Mouse (Mus musculus) brain, adult 2 months (tissue): ENCODE data around the gene Arhgap44.

ENCODE experiments used
- DNase-seq: peaks from one replicate; pipeline ENCODE4 v3.0.0; 2011; ENCODE audit warnings: low read depth, low spot score

Gene Arhgap44

DNA sequence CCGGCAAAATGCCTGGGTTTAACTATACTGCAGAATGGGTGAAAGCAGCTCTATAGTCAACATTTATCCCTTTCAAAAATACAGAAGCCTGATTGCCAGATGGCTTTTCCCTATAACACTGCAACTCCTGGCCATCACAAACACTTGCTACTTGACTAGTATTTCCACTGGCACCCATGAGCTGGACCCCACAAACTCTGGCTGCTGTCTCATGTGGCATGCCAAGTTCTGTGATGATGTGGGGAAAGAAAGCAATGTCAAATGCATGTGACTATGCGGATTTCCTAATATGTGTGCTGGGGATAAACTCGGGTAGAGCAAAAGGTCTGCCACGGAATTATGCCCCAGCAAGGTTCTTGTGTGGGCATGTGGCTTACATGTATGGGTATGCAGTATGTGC lies 156.7 kb downstream of the Arhgap44 start:
- DNase-seq, result no peak

DNA sequence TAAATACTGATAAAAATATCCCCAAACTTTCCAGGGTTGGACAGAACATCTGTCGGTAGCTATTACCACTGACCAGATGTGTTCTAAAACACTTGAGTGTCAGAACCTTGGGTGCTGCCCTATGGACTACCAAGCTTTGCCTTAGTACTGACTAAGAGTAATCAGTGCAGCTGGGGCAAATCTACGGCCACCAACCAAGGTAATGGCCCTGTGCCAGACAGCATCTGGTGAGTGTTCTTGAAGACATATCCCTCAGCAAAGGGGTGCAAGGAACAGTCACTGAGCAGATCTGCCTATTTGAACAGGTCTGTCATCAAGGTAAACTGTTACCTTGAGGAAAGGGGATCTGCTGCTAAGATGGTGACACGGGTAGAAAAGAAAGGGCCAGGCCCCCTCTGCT lies 157.9 kb downstream of the Arhgap44 start:
- no peak for DNase-seq

DNA sequence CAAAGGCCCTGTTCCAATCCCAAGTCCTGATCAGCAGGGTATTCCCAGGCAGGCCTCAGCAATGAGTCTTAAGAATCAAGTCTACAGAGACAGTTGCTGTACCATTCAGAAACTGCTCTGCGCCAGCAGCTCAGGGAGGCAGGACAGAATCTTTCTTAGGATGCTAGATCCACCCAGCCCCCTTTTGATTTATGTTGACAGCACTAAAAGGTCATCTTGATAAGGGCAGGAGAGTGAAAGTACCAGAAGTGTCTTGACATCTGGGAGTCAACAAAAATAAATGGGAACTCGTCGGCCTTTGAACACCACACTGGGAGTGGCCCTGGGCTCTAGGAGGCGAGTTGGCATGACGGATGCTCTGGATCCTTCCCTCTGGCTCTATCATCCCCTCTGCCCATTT lies 159.2 kb downstream of the Arhgap44 start:
- DNase-seq, result no peak

DNA sequence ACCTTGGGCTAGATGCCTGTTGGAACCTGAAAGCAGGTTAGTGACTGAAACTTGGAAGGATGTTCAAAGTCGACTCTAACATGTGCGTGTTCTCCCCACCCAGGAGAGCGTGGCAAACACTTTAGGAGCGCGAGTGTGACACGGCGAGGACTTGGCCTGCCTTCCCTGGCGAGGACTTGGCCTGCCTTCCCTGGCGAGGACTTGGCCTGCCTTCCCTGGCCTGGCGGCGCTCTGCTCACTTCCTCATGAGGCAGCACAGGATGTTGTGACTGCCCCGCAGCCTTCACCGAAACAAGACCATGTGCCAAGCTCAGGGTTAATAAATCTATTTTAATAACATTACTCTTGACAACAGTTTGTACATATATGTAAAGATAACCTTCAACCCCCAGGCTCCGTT lies 161.0 kb downstream of the Arhgap44 start:
- DNase-seq, result no peak

DNA sequence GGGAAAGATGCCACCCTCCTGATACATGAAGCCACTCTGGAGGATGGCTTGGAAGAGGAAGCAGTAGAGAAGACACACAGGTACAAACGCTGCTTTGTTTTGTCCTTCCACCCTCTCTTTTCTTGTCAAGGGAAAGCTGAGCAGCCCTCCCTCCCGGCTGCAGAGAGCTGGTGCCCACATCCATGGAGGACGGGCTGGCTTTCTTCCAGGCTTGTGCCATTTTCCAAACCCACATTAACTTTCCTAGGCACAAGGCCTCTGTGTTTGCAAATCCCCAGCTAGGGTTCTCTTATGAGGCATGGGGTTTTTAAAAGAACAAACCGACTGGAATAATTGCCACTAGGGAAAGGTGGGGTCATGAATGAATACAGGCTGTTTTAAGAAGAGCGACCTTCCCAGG lies 163.1 kb downstream of the Arhgap44 start:
- DNase-seq, result peak; percentile 70

DNA sequence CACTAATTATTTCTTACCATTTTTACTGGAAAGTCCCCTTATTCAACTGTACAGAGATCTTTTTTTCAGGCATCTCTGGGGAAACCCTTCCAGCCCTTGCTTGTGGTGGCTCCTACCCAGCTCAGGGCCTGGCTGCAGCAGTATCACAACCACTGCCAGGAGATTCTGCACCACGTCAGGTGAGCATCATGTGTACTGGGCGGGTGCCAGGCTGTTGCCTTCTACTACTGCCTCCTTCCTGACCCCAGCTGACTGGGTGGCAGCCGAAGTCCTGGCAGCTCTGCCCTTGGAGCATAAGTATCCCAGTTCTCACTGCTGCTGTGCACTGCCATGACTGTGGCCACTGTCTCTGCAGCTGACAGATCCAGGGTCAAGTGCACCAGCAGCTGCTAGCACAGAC lies 164.3 kb downstream of the Arhgap44 start:
- DNase-seq, result no peak

DNA sequence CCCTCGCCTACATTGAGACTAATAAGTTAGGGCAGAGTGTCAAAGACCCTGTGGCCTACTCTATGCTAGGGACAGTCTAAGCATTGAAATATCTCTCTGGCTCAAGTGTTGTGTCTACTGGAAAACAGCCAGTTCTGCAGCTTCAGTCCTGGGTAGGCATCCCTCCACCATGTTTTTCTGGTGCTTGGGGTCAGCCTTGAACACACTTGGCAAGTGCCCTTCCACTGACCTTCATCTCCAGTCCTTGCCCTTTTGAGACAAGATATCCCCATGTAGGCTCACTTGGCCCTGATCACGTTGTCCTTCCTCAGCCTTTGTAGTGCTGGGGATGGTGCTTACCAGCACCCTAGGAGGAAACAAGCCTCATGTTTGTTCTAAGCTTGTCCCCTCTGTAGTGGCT lies 174.2 kb downstream of the Arhgap44 start:
- no peak for DNase-seq

DNA sequence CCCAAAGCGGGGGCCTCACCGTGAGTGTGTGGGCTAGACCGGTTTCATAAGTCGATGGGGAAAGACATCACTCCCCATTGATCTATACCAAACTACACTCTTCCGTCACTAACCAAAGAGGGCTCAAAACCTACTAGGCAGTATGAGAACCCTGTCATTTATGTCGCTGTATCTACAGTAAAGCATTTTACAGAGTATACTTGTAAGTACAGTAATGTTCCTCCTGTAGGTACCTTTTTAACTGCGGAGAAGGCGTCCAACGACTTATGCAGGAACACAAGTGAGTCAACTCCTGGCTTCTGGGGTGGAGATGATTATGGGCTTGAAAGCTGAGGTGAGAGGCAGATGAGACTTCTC lies 183.3 kb downstream of the Arhgap44 start:
- DNase-seq, result no peak

DNA sequence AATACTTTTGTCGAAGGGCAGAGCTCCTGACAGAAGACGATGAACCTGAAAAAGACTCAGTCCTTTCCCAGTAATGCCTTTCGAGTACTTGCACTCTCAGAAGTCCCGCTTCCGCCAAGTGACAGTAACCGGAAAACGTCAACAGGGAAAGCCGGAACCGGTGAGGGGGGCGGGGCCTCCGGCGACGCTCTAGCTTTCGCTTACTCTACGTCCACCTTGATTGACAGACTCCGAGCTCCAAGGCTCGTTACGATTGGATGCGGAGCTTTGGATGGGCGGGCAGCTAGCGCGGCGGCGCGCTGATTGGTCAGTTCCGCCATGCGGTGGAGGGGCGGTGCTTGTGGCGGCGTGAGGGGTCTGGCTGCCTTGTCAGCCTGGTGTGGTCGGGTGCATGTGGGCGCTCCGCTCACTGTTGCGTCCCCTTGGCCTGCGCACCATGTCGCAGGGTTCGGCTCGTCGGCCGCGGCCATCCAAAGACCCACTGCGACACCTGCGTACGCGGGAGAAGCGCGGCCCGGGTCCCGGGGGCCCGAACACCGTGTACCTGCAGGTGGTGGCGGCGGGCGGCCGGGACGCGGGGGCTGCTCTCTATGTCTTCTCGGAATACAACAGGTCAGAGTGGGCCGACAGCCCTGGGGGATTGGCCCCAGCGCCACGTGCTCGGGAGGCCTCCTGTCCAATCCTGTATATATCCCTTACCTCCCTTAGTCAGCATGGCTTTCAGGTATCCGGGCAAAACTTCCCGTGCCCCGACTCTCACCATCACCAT lies 183.9 kb downstream of the Arhgap44 start, which contains the start of gene Elac2:
Gene Elac2, plus strand, starts transcription at position 319 of the 769 bp plus-strand sequence.
- DNase-seq, result peak; percentile 99

DNA sequence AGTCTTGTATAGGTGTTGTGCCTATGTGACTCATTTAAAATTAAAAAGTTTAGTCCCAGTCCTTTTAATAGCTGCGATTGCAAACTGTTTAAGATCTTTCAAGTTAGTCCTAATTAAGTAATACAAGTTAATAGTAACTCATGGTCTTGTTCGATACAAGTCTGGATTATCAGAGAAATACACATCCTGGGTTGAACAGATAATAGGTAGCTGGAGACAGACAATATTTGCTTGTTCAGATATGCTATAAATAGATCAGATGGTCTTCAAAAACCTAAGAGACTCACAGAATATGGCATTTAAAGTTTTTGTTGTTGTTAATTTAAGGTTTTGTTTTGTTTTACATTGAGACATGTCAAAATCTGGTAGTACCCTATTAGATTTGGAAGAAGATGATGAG lies 190.3 kb downstream of the Arhgap44 start:
- no peak for DNase-seq

DNA sequence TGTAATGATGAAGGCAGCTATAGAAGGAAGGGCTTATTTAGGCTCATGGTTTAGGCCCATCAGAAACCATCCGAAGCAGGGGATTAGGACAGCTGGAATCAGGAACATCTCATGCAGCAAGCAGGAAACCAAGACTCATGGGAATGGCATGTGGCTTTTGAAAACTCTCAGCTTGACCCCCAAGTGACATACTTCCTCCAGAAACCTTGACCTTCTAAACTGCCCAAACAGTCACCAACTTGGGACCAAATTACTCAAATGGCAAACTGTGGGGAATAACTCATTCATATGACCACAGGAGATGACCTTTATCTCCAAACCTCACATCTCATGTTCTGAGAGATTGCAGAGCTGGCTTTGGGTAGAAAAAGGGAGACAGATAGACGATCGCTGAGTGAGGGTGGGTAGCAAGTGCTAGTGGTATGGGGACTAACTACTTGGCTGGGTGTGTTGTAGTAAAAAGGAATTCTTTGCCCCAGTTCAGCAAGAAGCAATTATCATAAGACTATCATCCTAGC lies 191.2 kb downstream of the Arhgap44 start:
- no peak for DNase-seq

DNA sequence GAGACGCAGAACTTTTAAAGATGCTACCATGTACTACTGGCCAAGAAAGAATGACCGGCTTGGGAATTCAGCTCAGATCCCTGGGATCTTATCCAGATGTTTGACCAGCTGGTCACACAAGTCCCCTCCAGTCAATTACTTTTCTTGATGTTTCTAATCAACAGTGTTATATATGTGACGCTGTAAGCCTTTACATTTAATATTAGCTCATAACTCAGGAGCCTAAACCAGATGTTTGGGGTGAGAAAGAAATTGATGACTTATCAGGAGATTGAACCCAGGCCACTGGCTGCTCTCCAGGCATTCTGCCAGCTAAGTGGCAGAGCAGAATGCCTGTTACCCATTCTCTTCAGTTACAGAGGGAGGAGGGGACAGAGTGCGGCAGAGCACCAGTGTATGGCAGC lies 193.8 kb downstream of the Arhgap44 start:
- no peak for DNase-seq

DNA sequence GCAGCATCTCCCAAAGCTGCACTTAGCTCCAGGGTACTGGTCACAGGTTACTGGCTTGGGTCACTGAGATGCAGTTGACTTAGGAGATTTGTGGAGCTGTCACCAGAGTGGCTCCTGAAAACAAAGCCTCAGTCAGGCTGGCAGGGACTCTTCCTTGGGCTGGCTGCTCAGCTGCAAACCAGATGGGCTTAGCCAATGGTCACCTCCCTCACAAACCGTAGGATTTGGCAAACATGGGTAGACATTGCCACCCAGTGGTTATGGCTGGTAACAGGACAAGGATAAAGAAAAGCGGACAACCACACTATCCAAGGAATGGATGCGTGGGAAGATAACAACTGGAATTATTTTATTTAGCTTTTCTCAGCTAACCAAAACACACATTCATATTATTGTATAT lies 194.3 kb downstream of the Arhgap44 start:
- peak; percentile 86 for DNase-seq

DNA sequence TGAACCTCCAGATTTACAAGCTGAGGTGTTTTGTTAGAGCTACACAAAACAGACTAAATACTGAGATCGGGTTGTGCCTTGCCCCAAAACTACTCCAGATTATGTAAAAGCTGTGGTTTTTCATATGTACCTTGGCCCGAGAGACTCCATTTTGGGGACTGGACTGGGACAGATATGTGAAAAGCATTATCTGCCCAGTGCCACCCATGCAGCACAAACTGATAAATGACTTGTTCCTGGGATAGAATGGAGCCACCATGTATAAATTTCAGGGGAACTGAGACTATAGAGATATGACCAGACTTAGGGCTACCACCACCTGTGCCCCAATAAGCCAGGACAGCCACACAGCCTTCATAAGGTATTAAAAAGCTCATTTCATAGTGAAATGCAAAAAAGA lies 200.1 kb downstream of the Arhgap44 start:
- no peak for DNase-seq

DNA sequence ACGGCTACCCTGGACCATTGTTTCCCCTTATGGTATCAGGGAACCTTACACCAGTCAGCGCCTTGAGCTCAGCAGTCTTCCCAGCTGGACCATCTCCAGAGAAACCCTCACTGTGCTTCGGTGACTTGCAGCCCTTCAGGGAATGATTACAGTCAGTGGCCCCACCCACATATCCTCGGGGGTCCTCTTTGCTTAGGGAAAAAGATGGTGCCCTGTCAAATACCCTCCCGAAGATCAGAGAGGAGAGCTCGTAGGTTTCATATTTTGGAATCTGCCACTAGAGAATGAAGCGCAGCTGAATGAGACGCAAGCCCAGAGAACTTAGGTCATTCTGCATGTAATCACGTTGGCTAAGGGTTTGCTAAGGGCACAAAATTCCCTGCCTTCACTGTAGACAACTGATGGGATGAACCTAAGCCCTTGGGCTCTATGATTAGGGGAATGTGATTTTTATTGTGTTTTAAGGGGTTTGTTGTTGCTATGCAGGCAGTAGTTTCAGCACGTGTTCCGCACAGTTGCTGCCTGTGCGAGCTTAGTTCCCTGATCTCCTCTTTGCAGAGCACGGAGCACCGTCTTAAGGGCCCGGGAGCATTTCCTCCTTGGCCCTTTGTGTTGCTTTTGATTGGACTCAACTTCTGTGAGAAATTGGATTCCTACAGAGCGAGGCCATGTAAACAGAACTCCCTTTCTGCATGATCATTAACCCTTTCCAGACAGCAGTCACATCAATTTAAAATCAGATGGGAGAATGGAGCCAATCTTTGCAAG lies 205.6 kb downstream of the Arhgap44 start:
- DNase-seq, result peak; percentile 10
